Mouse (Mus musculus) heart, adult 2 months (tissue): ENCODE measurements around the gene Gbgt1. TPM values are rescaled to one million over a fixed set of nuclear protein-coding genes. Genes with fewer than 3 reads are reported as not detected.

Experiments used
- DNase-seq, 2 experiments: peaks; one replicate each; pipeline ENCODE4 v3.0.0; 2021
- H3K27ac ChIP-seq: fragments of 200-600 bp; 2 replicates; pipeline ENCODE4 v1.8.1; 2022
- H3K27me3 ChIP-seq: fragments of 200-500 bp; 2 replicates; pipeline ENCODE4 v1.6.1; 2012; ENCODE audit warnings: mild to moderate bottlenecking, low read length, inconsistent platforms, mixed read lengths; ENCODE audit not compliant: control insufficient read depth, insufficient read depth
- H3K36me3 ChIP-seq: fragments of 200-500 bp; 2 replicates; pipeline ENCODE4 v1.6.1; 2012; ENCODE audit warnings: low read length, inconsistent platforms; ENCODE audit not compliant: control insufficient read depth, insufficient read depth
- H3K4me1 ChIP-seq: fragments of 200-500 bp; 2 replicates; pipeline ENCODE4 v1.6.1; 2011; ENCODE audit warnings: low read length; ENCODE audit not compliant: control insufficient read depth, insufficient read depth
- H3K4me3 ChIP-seq: fragments of 200-600 bp; 2 replicates; pipeline ENCODE4 v1.8.1; 2022
- H3K79me2 ChIP-seq: fragments of 200-500 bp; replicated peaks from 2 replicates; pipeline ENCODE4 v1.6.1; 2012; ENCODE audit warnings: mild to moderate bottlenecking, inconsistent platforms, low read length, moderate library complexity, mixed read lengths; ENCODE audit not compliant: control insufficient read depth, insufficient read depth
- H3K9ac ChIP-seq: fragments of 200-500 bp; 2 replicates; pipeline ENCODE4 v1.6.1; 2012; ENCODE audit warnings: low read depth, mild to moderate bottlenecking, control low read depth, inconsistent platforms, low read length, mixed read lengths
- CTCF ChIP-seq: fragments of 200-600 bp; IDR thresholded peaks from 2 replicates; pipeline ENCODE4 v1.8.1; 2022; ENCODE audit warnings: antibody characterized with exemption, mild to moderate bottlenecking, moderate library complexity
- EP300 ChIP-seq: fragments of 200-500 bp; IDR thresholded peaks from 2 replicates; pipeline ENCODE4 v1.6.1; 2011; ENCODE audit warnings: low read depth, low read length, control low read depth; ENCODE audit not compliant: insufficient read depth
- POLR2A ChIP-seq: fragments of 200-500 bp; IDR thresholded peaks from 2 replicates; pipeline ENCODE4 v1.6.1; 2011; ENCODE audit warnings: mild to moderate bottlenecking, low read depth, low read length, control low read depth; ENCODE audit not compliant: insufficient read depth
- WGBS: fragments of 180-500 bp; shearing (Covaris S2); methylation state at CpG from one replicate; pipeline ENCODE4 v1.1.7; 2018; 5-methylcytosine and 5-hydroxymethylcytosine counted together
- intact Hi-C: fragments of 180-260 bp; cut with DNase I; formaldehyde crosslinking; loops from one replicate; pipeline ENCODE4 v1.15.1; 2025
- polyA plus RNA-seq: library from polyadenylated mRNA; depleted of rRNA; stranded (reverse); fragments of >200 nt; gene quantifications from 2 replicates; pipeline ENCODE4 v1.2.3, GENCODE M21; 2012
- total RNA-seq, 2 experiments: library from RNA; stranded (reverse); gene quantifications; 2 replicates each; pipeline ENCODE4 v1.2.3; 2021

Gbgt1 gene
- total and polyA plus RNA-seq, 3 experiments = 1.3 to 2.1 (median 1.8) TPM

GRCm38 (mm10) chr2:28464919-28465318 lies 31.8 kb upstream of the Gbgt1 start:
- WGBS = 81% methylated on average over 9 of the region's 9 CpGs
- Histone ChIP-seq H3K4me1 (peaks cover 5% of the 10 kb centered on the region), H3K27ac (no peak overlapping the region), H3K27me3 (no peaks in the 10 kb centered on the region), H3K36me3 (no peaks in the 10 kb centered on the region), H3K79me2 (no peaks in the 10 kb centered on the region), H3K4me3 (no peak overlapping the region), H3K9ac (no peak overlapping the region)
- TF ChIP-seq CTCF (no peak), EP300 (no peak), POLR2A (no peak)
- intact Hi-C loops = no loop called here
- DNase-seq = no peak

GRCm38 (mm10) chr2:28465836-28466518 lies 30.7 kb upstream of the Gbgt1 start, which contains the start of gene 1700007K13Rik:
Gene 1700007K13Rik (minus strand): TSS chr2:28466332.
- Histone ChIP-seq H3K36me3 (no peaks in the 10 kb centered on the region), H3K4me3 (peak within 1 kb of the TSS; percentile 20; the same call in 1 of the 2 replicates), H3K79me2 (no peaks in the 10 kb centered on the region), H3K27me3 (no peaks in the 10 kb centered on the region), H3K9ac (no peak within 1 kb of the TSS), H3K27ac (no peak within 1 kb of the TSS), H3K4me1 (peaks cover 5% of the 10 kb centered on the region)
- intact Hi-C loops = no loop called here
- WGBS = 7% methylated on average over 25 of the region's 25 CpGs
- DNase-seq = peak; percentile 59 to 69
- TF ChIP-seq EP300 (no peak), POLR2A (no peak), CTCF (no peak)

- Histone ChIP-seq H3K9ac (peak within 1 kb of the TSS; percentile 92), H3K36me3 (no peaks in the 10 kb centered on the region), H3K4me1 (peaks cover 5% of the 10 kb centered on the region), H3K27me3 (no peaks in the 10 kb centered on the region), H3K4me3 (peak within 1 kb of the TSS; percentile 71), H3K27ac (peak within 1 kb of the TSS; percentile 80), H3K79me2 (no peaks in the 10 kb centered on the region)
- intact Hi-C loops = no loop called here
- TF ChIP-seq POLR2A = peak; percentile 64
- 0 out of 2 replicates have a peak, but pooled peaks have one; percentile 98 for TF ChIP-seq CTCF
- 0 out of 2 replicates have a peak, but pooled peaks have one; percentile 52 for TF ChIP-seq EP300
- peak; percentile 88 to 90 for DNase-seq
- under 1% methylated on average over 52 of the region's 52 CpGs for WGBS
Measured at GRCm38 (mm10) chr2:28467860-28468485, 28.7 kb upstream of the Gbgt1 start, which contains the start of gene Mrps2. Gene Mrps2 (plus strand): TSS chr2:28468066.

DNA sequence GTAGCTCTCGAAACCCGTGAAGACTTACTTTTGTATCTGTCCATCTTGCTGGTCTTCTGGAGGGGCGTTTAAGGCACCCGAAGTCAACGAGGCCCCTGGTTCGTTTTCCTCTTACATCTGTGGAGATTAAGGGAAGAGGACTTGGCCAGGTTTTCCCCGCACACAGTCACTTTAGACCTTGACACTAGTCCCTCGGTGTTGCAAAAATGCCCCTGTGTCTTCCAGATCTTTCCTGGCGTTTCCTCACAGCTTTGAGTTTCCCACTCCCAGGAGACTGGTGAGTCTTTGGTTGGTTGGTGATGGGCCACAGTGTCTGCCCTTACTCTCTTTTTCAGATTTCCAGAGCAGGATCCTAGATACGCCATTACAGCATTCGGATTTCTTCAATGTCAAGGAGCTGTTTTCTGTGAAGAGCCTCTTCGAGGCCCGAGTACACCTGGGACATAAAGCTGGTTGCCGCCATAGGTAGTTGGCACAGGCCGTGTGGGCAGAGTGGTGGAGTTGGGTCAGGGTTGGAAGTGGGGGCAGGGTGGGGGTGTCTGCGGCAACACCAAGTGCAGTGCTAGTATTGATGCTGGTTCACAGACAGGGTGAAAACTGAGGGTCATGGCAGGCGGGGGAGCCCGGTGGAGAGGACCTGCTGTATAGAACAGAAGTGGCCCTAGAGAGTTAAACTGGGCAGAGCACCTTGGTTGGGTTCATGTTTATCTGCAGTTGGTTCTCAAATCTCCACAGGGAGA lies 28.0 kb upstream of the Gbgt1 start:
- H3K36me3 ChIP-seq = no peaks in the 10 kb centered on the region
- no peaks in the 10 kb centered on the region for H3K79me2 ChIP-seq
- H3K4me1 ChIP-seq = peaks cover 5% of the 10 kb centered on the region
- TF ChIP-seq EP300 = no peak
- H3K4me3 ChIP-seq = peak overlapping the region; percentile 71
- peak overlapping the region; percentile 80 for H3K27ac ChIP-seq
- DNase-seq = peak in 1 of 2 experiments; percentile 16
- intact Hi-C loops = no loop called here
- no peaks in the 10 kb centered on the region for H3K27me3 ChIP-seq
- 54% methylated on average over 18 of the region's 18 CpGs for WGBS
- peak overlapping the region; percentile 92 for H3K9ac ChIP-seq

GRCm38 (mm10) chr2:28469461-28469860 lies 27.2 kb upstream of the Gbgt1 start:
- Histone ChIP-seq H3K27me3 (no peaks in the 10 kb centered on the region), H3K27ac (no peak overlapping the region), H3K36me3 (no peaks in the 10 kb centered on the region), H3K9ac (no peak overlapping the region), H3K4me1 (peaks cover 5% of the 10 kb centered on the region), H3K79me2 (no peaks in the 10 kb centered on the region), H3K4me3 (no peak overlapping the region)
- no peak for DNase-seq
- intact Hi-C loops = no loop called here
- 98% methylated on average over 14 of the region's 14 CpGs for WGBS
- TF ChIP-seq POLR2A (no peak), EP300 (no peak), CTCF (no peak)
